Mouse (Mus musculus) gastrocnemius, postnatal 14 days (tissue): ENCODE measurements around the gene Rpl36al. TPM values are rescaled to one million over a fixed set of nuclear protein-coding genes. Genes with fewer than 3 reads are reported as not detected.

Source experiments
- DNase-seq: peaks from one replicate; pipeline ENCODE4 v3.0.0; 2021; ENCODE audit warnings: mixed read lengths
- intact Hi-C: fragments of 180-260 bp; cut with DNase I; formaldehyde crosslinking; loops from one replicate; pipeline ENCODE4 v1.15.1; 2025; ENCODE audit warnings: low total_unique reads
- long read RNA-seq, 2 experiments: library from polyadenylated mRNA; stranded (forward); transcript quantifications; one replicate each; pipeline ENCODE4 v2.0.0; 2021
- total RNA-seq, 2 experiments: library from RNA; stranded (reverse); gene quantifications; 2 replicates each; pipeline ENCODE4 v1.2.3; 2021

Gene Rpl36al
- total RNA-seq, result 100 to 1,000 TPM; 324 to 375 TPM
- long read RNA-seq, experiment 1, transcript Rpl36al-201 (2 exons, 526 nt), result major isoform, 186 of 192 reads
- long read RNA-seq, experiment 1, partial matches to known transcripts, result 0 of 192 reads
- long read RNA-seq, experiment 1, other reads (novel, unspliced or antisense), result 1 of 192 reads
- long read RNA-seq, experiment 2, transcript Rpl36al-201 (2 exons, 526 nt), result major isoform, 253 of 257 reads
- long read RNA-seq, experiment 2, partial matches to known transcripts, result 0 of 257 reads
- long read RNA-seq, experiment 2, other reads (novel, unspliced or antisense), result 0 of 257 reads

- intact Hi-C loops, result loop anchor here (10.0 kb wide), 1 partner anchor 411 kb away; no protein-coding TSS in a partner anchor
- peak; percentile 99 for DNase-seq
Measured at GRCm38 (mm10) chr12:69183583-69184308, at the start of gene Rpl36al, which contains the start of gene Mgat2. Rpl36al (minus strand) TSS chr12:69184083. Mgat2 (plus strand) TSS chr12:69184157.

DNA sequence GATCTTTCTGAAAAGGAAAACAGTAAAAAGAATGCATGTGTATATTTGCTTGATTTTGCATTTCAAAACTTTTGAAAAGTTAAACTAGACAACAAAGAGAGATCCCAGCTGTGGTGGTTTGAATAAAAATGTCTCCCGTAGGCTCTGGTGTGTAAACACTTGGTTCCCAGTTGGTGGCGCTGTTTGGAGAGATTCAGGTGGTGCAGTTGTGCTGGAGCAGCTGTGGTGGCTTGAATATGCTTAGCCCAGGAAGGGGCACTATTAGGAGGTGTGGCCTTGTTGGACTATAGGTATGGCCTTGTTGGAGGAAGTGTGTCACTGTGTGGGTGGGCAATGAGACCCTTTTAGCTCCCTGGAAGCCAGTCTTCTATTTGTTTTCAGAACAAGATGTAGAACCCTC is 45.4 kb upstream of the Rpl36al start:
- intact Hi-C loops, result no loop called here
- DNase-seq, result no peak

DNA sequence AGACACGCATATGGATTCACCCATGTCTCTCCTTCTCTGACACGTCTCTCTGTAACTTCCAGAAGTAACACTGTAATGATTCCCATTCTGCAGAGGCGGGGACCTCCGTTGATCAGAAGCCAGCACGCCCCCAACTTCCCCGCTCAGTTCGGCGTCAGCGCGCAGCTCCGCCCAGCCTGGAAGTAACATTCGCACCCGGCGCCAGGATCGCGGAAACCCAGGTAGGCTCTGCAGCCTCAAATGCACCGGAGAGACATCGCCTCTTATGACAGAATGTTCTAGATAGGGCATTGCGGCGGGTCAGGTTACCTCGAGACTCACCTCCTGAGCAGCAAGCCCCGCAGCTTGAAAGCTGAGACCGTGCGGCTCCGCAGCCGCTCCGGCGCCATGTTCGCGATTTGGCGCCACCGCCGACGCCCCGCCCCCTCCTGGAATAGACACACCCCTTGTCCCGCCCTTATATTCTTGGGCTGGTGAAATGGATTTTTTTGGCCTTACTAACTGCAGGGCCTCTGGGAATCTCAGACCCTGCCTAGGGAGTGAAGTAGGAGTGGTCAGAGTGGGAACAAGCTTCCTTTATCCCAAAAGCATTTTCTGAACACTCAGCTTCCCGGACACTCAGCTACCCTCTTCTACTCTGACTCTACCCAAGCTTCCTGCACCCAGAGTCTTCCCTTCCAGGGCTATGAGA is 44.0 kb upstream of the Rpl36al start, which contains the start of gene Pole2:
TSS of gene Pole2 (minus strand) at position 420 of the 691 bp plus-strand sequence.
- intact Hi-C loops, result no loop called here
- peak; percentile 88 for DNase-seq

DNA sequence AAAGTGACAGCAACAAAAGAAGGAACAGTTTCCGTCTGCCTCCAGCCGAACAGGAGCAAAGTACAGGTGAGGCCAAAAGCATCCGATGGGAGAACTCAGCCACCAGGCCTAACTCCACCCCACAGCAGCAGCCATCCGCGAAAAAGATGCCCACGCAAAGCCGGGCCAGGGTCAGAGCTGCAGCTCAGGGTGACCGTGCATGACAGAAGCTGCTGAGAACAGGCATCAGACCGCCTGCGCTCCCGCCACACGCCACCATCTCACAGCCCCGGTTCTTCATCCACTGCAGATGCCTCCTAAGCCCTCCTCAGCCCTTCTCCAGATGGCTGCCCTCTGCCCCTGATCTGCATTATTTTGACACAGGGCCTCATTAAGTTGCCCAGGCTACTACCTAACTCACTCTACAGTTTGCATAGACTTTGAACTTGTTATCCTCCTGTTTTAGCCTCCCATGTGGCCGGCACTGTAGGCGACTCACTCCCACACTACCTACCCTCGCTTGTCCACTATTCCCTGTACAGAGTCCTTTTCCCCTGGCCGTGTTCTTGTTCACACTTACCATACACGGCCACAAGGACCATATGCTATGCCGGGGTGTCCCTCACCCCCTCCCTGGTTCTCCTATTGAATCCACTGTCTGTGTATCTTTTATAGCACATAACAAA is 36.9 kb upstream of the Rpl36al start:
- DNase-seq, result no peak
- intact Hi-C loops, result no loop called here

- DNase-seq, result no peak
- intact Hi-C loops, result loop anchor here (10.0 kb wide), 1 partner anchor 118 kb away; no protein-coding TSS in a partner anchor
Measured at GRCm38 (mm10) chr12:69216587-69216986, 32.7 kb upstream of the Rpl36al start.

GRCm38 (mm10) chr12:69215000-69215785 is 31.3 kb upstream of the Rpl36al start:
- DNase-seq, result peak; percentile 58
- intact Hi-C loops, result loop anchor here (10.0 kb wide), 1 partner anchor 120 kb away; no protein-coding TSS in a partner anchor

DNA sequence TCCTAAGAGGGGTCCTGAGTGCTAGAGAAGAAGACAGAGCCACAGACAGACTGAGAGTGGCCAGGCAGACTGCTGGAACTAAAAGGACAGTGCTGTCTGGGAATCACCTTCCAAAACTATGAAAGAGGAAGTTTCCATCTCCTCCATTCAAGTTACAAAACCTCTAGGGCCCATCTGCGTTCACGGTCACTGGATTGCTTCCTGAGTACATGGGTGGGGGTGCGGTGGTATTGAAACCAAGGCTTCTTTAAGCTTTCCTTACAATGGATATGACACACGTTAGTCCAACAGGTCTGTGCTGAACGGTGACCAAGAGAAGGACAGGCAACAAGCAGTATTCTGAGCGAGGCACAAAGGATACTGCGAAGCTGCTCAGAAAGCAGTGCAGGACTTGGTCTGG is 30.5 kb upstream of the Rpl36al start:
- intact Hi-C loops, result loop anchor here (10.0 kb wide), 1 partner anchor 120 kb away; no protein-coding TSS in a partner anchor
- no peak for DNase-seq

DNA sequence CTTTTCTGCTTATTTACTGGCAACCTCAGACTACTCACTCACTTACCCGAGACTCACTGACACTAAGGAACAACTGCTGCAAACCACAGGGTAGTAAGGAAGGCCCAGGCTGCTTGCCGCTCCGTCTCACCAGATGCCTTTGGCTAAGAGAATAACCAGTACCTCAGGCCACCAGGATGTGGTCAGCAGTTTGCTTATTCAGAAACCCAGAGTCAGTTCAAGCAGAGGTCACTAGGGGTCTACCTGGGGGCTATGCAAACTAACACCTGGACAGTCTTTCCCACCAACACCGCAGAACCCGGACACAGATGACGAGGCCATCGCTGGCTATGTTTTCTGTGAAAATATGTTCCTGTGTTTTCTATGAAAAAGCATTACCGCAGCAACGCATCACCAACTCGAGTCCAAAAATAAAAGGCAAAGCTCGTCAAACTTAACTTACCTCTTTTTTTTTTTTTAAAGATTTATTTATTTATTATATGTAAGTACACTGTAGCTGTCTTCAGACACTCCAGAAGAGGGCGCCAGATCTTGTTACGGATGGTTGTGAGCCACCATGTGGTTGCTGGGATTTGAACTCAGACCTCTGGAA is 29.4 kb upstream of the Rpl36al start:
- DNase-seq, result no peak
- intact Hi-C loops, result loop anchor here (10.0 kb wide), 1 partner anchor 122 kb away; no protein-coding TSS in a partner anchor

DNA sequence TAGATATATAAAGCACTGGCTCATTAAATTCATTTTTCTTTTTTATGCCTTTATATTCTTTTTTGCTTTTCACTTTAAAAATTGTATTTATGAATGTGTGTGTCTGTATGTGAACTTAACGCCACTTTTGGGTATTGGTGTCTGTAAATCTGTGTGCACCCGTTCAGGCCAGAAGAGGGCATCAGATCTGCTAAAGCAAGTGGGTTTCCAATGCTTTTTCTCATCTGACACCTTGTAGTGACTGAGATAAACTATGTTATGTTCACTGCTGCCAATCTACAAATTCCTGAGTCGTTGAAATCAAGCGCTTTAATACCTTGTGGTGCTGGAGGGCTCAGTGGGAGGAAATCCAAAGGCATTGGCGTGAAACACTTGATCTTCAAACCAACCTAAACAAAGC is 27.2 kb upstream of the Rpl36al start:
- intact Hi-C loops, result loop anchor here (10.0 kb wide), 1 partner anchor 124 kb away; no protein-coding TSS in a partner anchor
- DNase-seq, result no peak

GRCm38 (mm10) chr12:69210056-69210979 is 26.4 kb upstream of the Rpl36al start:
- intact Hi-C loops, result loop anchor here (10.0 kb wide), 1 partner anchor 124 kb away; no protein-coding TSS in a partner anchor

GRCm38 (mm10) chr12:69208520-69208919 is 24.6 kb upstream of the Rpl36al start:
- no peak for DNase-seq
- intact Hi-C loops, result no loop called here

More at GRCm38 (mm10) chr12:69210056-69210979, 26.4 kb upstream of the Rpl36al start:
- no peak for DNase-seq

DNA sequence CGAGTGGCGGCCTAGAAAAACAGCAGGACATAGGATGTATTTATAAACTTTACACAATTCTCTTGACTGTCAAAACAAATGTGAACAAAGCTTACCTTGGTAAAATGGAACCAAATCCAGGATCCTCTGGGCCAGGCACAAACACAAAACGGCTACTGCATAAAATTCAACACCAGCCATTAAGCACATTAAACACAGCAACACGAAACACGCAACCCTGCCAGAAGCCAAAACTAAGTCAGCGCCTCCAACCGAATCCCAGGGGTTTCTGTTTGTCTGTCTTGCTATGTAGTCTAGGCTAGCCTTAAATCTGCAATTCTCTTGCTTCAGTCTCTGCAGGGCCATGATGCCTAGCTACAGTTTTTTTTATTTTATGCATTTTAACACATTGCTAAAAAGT is 24.0 kb upstream of the Rpl36al start:
- intact Hi-C loops, result no loop called here
- DNase-seq, result no peak

- intact Hi-C loops, result no loop called here
- no peak for DNase-seq
Measured at GRCm38 (mm10) chr12:69207396-69207795, 23.5 kb upstream of the Rpl36al start.

DNA sequence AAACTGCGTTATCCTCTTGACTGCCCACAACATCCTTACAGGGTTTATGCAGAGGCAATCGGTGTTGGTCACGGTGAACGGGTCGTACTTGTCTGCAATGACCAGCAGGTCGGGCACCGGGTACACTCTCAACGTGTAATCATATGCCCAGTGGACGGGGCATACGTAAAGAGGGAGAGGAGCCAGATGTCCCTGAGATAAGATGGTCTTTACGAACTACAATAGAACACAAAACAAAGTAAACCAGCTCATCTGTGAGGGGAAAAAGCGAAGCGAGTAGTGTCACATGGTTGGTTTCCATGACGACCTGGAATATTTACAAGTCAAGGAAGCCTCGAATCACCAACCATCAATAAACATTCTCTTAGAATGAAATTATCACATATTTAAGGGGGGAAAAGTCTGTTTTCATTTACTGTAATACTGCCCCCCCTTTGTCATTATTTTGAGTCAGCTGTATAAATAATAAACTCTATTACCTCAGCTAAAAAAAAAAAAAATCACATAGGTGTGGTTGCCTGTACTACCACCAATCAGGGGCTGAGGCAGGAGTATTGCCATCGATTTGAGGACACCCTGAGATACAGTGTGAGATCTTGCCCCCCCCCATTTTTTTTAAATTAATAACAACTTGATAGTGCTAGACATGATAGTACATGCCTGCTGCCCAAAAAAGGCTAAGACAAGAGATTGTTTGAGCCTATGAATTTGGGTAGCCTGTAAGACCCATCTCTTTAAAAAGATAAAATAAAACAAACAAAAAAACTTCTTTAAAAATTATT is 20.4 kb upstream of the Rpl36al start, which contains the start of gene Gm49384:
TSS of gene Gm49384 (minus strand) at position 216 of the 782 bp plus-strand sequence.
- no peak for DNase-seq
- intact Hi-C loops, result no loop called here

GRCm38 (mm10) chr12:69198985-69199384 is 15.1 kb upstream of the Rpl36al start:
- DNase-seq, result no peak
- intact Hi-C loops, result no loop called here

GRCm38 (mm10) chr12:69198164-69198535 is 14.3 kb upstream of the Rpl36al start, which contains the start of gene Dnaaf2:
Dnaaf2 (minus strand) TSS chr12:69198429.
- intact Hi-C loops, result no loop called here
- peak; percentile 56 for DNase-seq
